Comparison of ENCODE assay signal across 20 mouse cellular contexts in genomic region chr9:46871211-46871994, GRCm38 (mm10).
DNase-seq lines count a peak whose midpoint lies in the region; ATAC-seq lines count a peak whose summit lies in the region.
"Had no signal": no experiment of that assay in that cellular context is flagged by ENCODE, and none has a peak within 500 bp of the region (broad histone marks: within the 10 kb centered on the region; RNA-seq: fewer than 3 reads in every experiment).

No protein-coding gene starts in this region.

- H3K4me2 ChIP-seq in heart, embryonic 12.5 days, result no peak overlapping the region
- peak overlapping the region; percentile 26; the same call in 1 of the 2 replicates for H3K4me2 ChIP-seq in forebrain, embryonic 16.5 days (ENCODE audit: low read length)
- H3K4me2 ChIP-seq: embryonic facial prominence, embryonic 12.5 days; hindbrain, embryonic 12.5 days; limb, embryonic 15.5 days; liver, embryonic 15.5 days; stomach, embryonic 15.5 days had no signal

- no peak overlapping the region for H3K9ac ChIP-seq in heart, embryonic 12.5 days
- H3K9ac ChIP-seq in forebrain, embryonic 16.5 days (replicated peaks; ENCODE audit: low read depth, low read length), result no peak overlapping the region
- H3K9ac ChIP-seq: embryonic facial prominence, embryonic 12.5 days; hindbrain, embryonic 12.5 days; limb, embryonic 15.5 days; liver, embryonic 15.5 days; stomach, embryonic 15.5 days had no signal

- no peaks in the 10 kb centered on the region for H3K36me3 ChIP-seq in heart, embryonic 12.5 days
- H3K36me3 ChIP-seq in forebrain, embryonic 16.5 days (ENCODE audit: control insufficient read depth, insufficient read depth), result no peaks in the 10 kb centered on the region
- H3K36me3 ChIP-seq: embryonic facial prominence, embryonic 12.5 days; heart, embryonic 10.5 days; hindbrain, embryonic 12.5 days; limb, embryonic 15.5 days; liver, embryonic 15.5 days; midbrain, embryonic 10.5 days; stomach, embryonic 15.5 days had no signal

- WGBS in heart, embryonic 12.5 days, result 84% methylated on average over 8 of the region's 8 CpGs
- WGBS in forebrain, embryonic 16.5 days, result 33% methylated on average over 8 of the region's 8 CpGs

- no peak for ATAC-seq in heart, embryonic 12.5 days (ENCODE audit: insufficient number of reproducible peaks, low FRiP score)
- peak; percentile 96 for ATAC-seq in forebrain, embryonic 16.5 days

- H3K4me3 ChIP-seq in heart, embryonic 12.5 days, result no peak overlapping the region
- H3K4me3 ChIP-seq in forebrain, embryonic 16.5 days (replicated peaks; ENCODE audit: low read length), result no peak overlapping the region
- H3K4me3 ChIP-seq: embryonic facial prominence, embryonic 12.5 days; heart, embryonic 10.5 days; hindbrain, embryonic 12.5 days; limb, embryonic 15.5 days; liver, embryonic 15.5 days; midbrain, embryonic 10.5 days; stomach, embryonic 15.5 days had no signal

- DNase-seq in heart, adult 11 months, result peak; percentile 33
- peak; percentile 30 for DNase-seq in retina, postnatal 1 day
- no peak for DNase-seq in retina, embryonic 14.5 days (ENCODE audit: low spot score)
- peak; percentile 34 to 40 for DNase-seq in layer of hippocampus, postnatal 36 days
- no peak for DNase-seq in urinary bladder, adult 2 months (ENCODE audit: low spot score)
- DNase-seq: B cell, adult 2 months; cerebellum, adult 9-10 months; heart, postnatal 10 days; kidney, adult 9 months; kidney, postnatal 25 days had no signal

- H3K4me1 ChIP-seq in heart, embryonic 12.5 days (replicated peaks), result no peaks in the 10 kb centered on the region
- peaks cover 15% of the 10 kb centered on the region for H3K4me1 ChIP-seq in forebrain, embryonic 16.5 days (replicated peaks; ENCODE audit: control insufficient read depth, insufficient read depth, low read length)
- H3K4me1 ChIP-seq: embryonic facial prominence, embryonic 12.5 days; heart, embryonic 10.5 days; hindbrain, embryonic 12.5 days; limb, embryonic 15.5 days; liver, embryonic 15.5 days; midbrain, embryonic 10.5 days; stomach, embryonic 15.5 days had no signal

- no peaks in the 10 kb centered on the region for H3K9me3 ChIP-seq in heart, embryonic 12.5 days (replicated peaks)
- H3K9me3 ChIP-seq in forebrain, embryonic 16.5 days (ENCODE audit: control insufficient read depth, low read length), result no peaks in the 10 kb centered on the region
- H3K9me3 ChIP-seq: embryonic facial prominence, embryonic 12.5 days; heart, embryonic 10.5 days; hindbrain, embryonic 12.5 days; limb, embryonic 15.5 days; liver, embryonic 15.5 days; midbrain, embryonic 10.5 days; stomach, embryonic 15.5 days had no signal

- no peak overlapping the region for H3K27ac ChIP-seq in heart, embryonic 12.5 days (ENCODE audit: poor library complexity, severe bottlenecking)
- peak overlapping the region; percentile 82 for H3K27ac ChIP-seq in forebrain, embryonic 16.5 days (ENCODE audit: low read length)
- H3K27ac ChIP-seq: embryonic facial prominence, embryonic 12.5 days; heart, embryonic 10.5 days; hindbrain, embryonic 12.5 days; limb, embryonic 15.5 days; liver, embryonic 15.5 days; macrophage; midbrain, embryonic 10.5 days; stomach, embryonic 15.5 days had no signal

- no peaks in the 10 kb centered on the region for H3K27me3 ChIP-seq in heart, embryonic 12.5 days (replicated peaks)
- no peaks in the 10 kb centered on the region for H3K27me3 ChIP-seq in forebrain, embryonic 16.5 days (replicated peaks; ENCODE audit: control insufficient read depth, insufficient read depth, low read length)
- H3K27me3 ChIP-seq: embryonic facial prominence, embryonic 12.5 days; hindbrain, embryonic 12.5 days; limb, embryonic 15.5 days; liver, embryonic 15.5 days; stomach, embryonic 15.5 days had no signal

Comparison
In these comparisons a context has a peak if more than half of its experiments do, and no peak if none do; other contexts are left out.
1. DNase-seq: peak in heart, adult 11 months (single experiment), retina, postnatal 1 day (single experiment) and layer of hippocampus, postnatal 36 days (2 of 2); none in retina, embryonic 14.5 days (single experiment) and urinary bladder, adult 2 months (single experiment).